Mouse (Mus musculus): ENCODE results near the gene Htt.
"Not testable (repeated sequence)": the region's sequence is repeated elsewhere in the genome, so short reads cannot be mapped to it uniquely, and the experiment has no call there.

Htt gene

GRCm38 (mm10) chr5:34761509-34761908, at the start of gene Htt:
Gene Htt, plus strand, starts transcription at chr5:34761740.
- peak; percentile 98 for ATAC-seq (ENCODE audit: insufficient number of reproducible peaks, low FRiP score, low TSS enrichment)

GRCm38 (mm10) chr5:34714371-34714770, 47.2 kb upstream of the Htt start:
- ATAC-seq (ENCODE audit: insufficient number of reproducible peaks, low FRiP score, low TSS enrichment) = not testable (repeated sequence)

DNA sequence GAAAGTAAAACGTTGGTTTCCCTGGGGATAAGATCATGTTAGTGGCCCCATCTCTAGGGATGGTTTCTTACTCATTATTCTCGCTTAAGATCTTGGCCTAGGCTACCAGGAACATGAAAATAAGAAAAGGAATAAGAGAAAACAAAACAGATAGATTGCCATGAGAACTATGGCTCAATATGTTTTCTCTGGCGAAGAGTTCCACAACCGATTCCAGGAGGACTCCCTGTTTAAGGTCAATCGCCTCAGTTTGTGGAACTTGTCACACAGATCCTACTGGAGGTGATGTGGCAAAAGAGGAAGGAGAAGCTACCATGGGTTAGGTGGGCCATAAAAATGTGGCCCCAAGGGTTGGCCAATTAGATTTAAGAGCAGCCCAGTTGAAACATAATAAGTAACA, 46.7 kb upstream of the Htt start:
- ATAC-seq (ENCODE audit: insufficient number of reproducible peaks, low FRiP score, low TSS enrichment) = no peak

DNA sequence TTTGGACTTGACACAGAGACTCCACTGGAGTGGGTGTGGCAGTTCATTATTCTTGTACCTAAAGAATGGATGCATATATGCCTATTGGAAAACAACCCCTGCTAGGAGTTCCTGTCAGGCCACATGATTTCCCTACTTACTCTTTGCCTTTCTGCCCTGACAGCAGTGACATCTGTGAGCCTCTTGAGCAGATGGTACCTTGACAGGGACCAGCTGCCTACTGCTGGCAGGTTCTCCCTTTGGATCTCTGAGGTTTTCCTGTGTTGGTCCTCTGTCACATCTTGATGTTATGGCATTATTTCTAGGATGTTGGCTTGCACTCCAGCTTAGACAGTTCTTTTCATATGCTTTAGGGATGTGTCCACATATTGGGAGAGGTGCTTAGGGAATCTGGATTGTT, 32.4 kb upstream of the Htt start:
- ATAC-seq (ENCODE audit: insufficient number of reproducible peaks, low FRiP score, low TSS enrichment) = no peak

- ATAC-seq (ENCODE audit: insufficient number of reproducible peaks, low FRiP score, low TSS enrichment) = no peak
These were observed 31.3 kb upstream of the Htt start for GRCm38 (mm10) chr5:34730255-34730654.

GRCm38 (mm10) chr5:34751477-34751876, 10.1 kb upstream of the Htt start:
- ATAC-seq (ENCODE audit: insufficient number of reproducible peaks, low FRiP score, low TSS enrichment) = no peak

DNA sequence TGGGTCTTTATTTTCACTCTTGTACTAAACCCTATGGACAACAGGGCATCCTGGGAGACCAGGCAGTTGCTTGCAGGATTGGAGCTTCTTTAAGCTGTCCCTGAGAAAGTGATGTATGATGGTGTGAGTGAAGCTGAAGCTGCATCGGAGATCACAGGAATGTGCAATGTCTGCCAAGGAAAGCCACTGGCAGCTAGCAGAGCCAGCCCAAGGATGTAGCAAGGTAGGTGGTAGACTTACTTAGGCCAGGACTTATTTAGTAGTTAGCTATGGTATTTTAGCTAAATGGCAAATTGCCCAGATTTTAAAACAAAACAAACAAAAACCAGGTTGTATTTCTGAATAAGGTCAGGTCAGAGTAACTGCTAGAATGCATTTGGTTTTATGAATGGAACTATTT, 2.8 kb upstream of the Htt start:
- no peak for ATAC-seq (ENCODE audit: insufficient number of reproducible peaks, low FRiP score, low TSS enrichment)

DNA sequence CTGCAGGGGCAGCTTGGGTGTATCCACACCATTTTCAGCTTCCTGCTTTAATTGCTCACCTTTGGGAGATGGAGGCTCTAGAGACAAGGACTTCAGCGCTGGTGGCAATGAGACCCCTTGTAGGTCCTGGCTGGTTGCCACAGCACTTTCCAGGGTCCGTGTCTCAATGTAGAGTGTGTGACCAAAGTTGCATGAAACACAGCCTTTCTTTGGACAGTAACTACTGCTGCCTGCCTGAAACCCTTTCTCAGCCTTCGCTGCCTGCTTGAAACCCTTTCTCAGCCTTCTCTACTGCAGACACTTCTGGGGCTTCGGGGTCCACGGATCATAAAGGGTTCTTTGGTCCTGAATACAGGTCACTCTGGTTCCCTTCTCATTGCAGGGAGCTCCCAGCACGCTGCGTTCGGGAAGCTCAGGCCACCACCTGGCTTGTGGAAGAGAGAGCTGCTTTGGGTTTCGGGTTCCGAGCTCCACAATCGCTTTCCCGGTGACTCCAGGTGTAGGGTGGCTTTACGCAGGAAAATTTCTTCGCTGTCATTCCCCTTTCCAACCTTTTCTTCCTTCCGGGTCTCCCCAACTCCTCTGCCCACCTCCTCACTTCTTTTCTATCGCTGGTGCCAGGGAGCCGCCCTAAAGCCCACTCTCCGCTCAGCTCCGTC, 561 bp upstream of the Htt start:
- ATAC-seq (ENCODE audit: insufficient number of reproducible peaks, low FRiP score, low TSS enrichment) = peak; percentile 54; the same call in 1 of the 2 replicates

GRCm38 (mm10) chr5:34761934-34762611, 533 bp downstream of the Htt start:
- peak; percentile 50; the same call in 1 of the 2 replicates for ATAC-seq (ENCODE audit: insufficient number of reproducible peaks, low FRiP score, low TSS enrichment)

DNA sequence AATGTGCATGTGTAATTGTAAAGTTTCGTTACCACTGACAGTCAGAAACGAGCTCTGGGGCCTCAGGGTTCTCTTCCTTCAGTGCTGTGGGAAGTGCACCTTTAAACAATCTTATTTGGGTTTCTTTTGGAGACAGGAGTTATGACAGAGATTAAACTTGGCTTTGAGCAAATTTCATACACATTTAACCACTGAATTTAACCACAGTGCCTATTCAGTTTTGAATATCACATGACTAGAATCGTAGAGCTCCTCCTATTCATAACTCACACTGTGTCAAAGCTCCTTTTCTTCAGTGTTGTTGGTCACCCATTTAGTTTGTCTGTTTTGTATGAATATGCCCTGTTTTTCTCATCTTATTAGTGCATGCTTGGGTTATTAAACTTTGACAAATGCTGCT, 10.3 kb downstream of the Htt start:
- ATAC-seq (ENCODE audit: insufficient number of reproducible peaks, low FRiP score, low TSS enrichment) = no peak

DNA sequence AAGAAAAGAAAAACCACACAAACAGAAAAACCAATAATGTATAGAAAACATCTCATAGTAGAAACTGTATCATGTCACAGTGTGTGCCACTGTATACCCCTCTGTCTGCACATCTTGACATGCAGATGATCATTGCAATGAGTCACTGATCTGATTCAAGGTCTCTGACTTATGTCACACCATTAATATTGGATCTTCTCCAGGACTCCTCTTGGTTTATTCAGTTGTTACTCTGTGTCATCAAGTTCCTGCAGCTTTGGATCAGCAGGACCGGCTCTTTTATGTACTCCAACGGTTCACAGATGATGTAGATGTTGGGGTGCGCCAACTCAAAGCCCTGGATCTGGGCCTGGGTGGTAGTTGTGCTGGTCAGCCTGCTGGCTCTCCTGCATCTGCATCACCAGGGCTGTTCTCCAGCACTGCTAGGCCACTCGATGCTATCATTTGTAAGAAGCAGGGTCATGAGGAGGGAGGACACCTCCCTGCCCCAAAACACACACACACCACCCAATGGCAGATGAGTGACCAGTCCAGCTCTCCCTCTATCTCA, 11.2 kb downstream of the Htt start:
- ATAC-seq (ENCODE audit: insufficient number of reproducible peaks, low FRiP score, low TSS enrichment) = no peak

- ATAC-seq (ENCODE audit: insufficient number of reproducible peaks, low FRiP score, low TSS enrichment) = no peak
These were observed 11.9 kb downstream of the Htt start for GRCm38 (mm10) chr5:34773392-34773791.

- ATAC-seq (ENCODE audit: insufficient number of reproducible peaks, low FRiP score, low TSS enrichment) = no peak
These were observed 23.5 kb downstream of the Htt start for GRCm38 (mm10) chr5:34785027-34785426.

DNA sequence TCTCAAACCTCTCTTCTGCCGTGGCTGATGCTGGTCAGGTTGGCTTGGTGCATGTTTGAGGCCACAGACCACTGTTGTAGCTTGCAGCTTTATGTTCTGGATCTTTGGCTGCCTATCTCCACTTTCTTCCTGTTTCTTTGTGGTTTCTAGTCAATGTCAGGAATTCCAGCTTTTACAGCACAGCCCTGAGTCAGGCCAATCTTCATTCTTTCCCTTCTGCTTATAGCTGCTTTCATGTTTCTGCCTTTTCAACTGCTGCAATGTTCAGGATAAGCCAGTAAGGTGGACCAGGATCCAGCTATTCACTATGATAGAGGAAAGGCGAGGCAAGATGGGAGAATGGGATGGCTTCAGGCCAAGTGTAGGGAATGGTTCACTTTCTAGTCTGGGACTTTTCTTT, 29.6 kb downstream of the Htt start:
- no peak for ATAC-seq (ENCODE audit: insufficient number of reproducible peaks, low FRiP score, low TSS enrichment)

DNA sequence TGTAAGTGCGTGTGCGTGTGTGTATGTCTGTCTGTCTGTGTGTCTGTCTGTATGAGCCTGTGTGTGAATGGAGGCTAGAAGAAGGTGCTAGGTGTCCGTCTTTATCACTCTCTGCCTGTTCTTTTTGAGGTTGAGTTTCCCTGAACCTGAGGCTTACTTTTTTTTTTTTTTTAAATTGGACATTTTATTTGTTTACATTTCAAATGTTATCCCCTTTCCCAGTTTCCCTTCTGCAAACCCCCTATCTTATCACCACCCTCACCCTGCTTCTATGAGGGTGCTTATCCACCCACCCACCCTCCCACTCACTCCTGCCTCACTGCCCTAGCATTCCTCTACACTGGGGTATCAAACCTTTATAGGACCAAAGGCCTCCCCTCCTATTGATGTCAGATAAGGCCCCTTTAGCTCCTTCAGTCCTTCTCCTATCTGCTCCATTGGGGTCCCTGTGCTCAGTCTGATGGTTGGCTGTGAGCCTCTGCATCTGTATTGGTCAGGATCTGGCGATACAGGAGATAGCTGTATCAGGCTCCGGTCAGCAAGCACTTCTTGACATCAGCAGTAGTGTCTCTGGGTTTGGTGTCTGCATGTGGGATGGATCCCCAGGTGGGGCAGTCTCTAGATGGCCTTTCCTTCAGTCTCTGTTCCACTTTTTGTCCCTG, 38.9 kb downstream of the Htt start:
- ATAC-seq (ENCODE audit: insufficient number of reproducible peaks, low FRiP score, low TSS enrichment) = no peak

DNA sequence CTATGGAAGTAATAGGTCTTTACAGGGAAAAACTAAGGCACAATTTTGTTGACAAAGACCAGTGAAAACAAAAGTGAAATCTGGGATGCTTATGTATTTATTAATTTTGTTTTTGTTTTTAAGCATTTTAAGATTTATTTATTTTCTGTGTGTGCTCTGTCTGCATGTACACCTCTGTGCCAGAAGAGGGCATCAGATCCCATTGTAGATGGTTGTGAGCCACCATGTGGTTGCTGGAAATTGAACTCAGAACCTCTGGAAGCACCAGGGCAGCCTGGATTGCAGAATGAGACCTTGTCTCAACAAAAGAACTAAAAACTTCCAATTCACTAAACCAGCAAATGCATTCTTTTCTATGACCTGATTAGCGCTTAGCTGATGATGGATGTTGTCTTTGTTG, 44.5 kb downstream of the Htt start:
- no peak for ATAC-seq (ENCODE audit: insufficient number of reproducible peaks, low FRiP score, low TSS enrichment)

GRCm38 (mm10) chr5:34822431-34823149, 61.0 kb downstream of the Htt start:
- no peak for ATAC-seq (ENCODE audit: insufficient number of reproducible peaks, low FRiP score, low TSS enrichment)

- ATAC-seq (ENCODE audit: insufficient number of reproducible peaks, low FRiP score, low TSS enrichment) = no peak
These were observed 92.5 kb downstream of the Htt start for GRCm38 (mm10) chr5:34854079-34854478.

DNA sequence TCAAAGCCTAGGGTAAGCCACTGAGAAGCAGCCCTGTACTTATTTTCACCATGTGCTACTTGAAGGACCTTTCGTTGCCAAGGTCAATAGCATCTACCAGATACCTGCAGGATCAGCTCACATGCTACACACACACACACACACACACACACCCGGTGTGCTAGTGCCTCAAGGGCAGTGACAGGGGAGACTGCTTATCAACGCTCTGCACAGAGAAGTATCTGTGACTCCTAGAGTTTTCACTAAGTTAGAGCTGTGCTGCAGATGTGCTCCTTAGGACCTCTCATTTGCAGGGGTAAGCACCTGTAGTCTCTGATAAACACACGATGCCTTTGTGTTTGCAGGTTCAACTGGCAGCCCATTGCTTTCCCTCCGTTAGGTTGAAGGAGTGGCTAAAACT, 103.8 kb downstream of the Htt start:
- no peak for ATAC-seq (ENCODE audit: insufficient number of reproducible peaks, low FRiP score, low TSS enrichment)

- not testable (repeated sequence) for ATAC-seq (ENCODE audit: insufficient number of reproducible peaks, low FRiP score, low TSS enrichment)
These were observed 118.8 kb downstream of the Htt start for GRCm38 (mm10) chr5:34880307-34880706.

DNA sequence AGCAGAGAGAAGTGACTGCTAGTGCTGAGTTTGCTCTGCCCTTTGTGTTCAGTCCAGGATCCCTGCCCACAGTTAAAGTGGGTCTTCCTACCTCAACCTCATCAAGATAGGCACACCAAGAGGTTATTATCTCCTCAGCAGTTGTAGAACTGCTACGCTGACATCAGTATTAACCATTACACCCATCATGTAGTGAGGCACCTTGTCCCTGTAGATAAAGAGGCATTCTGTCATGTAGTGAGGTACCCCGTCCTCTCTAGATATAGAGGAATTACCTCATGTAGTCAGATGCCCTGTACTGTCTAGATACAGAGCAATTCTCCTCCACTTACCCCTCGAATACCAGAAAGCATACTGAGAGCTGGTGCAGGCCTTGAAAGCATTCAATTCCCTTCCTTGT, 119.5 kb downstream of the Htt start:
- no peak for ATAC-seq (ENCODE audit: insufficient number of reproducible peaks, low FRiP score, low TSS enrichment)
